Mouse (Mus musculus): Measurements from ENCODE around the gene Dact3.

Dact3 gene

GRCm38 (mm10) chr7:16853302-16853831, 21.8 kb upstream of the Dact3 start:
- no peak for DNase-seq (ENCODE audit: low read depth, low spot score)

DNA sequence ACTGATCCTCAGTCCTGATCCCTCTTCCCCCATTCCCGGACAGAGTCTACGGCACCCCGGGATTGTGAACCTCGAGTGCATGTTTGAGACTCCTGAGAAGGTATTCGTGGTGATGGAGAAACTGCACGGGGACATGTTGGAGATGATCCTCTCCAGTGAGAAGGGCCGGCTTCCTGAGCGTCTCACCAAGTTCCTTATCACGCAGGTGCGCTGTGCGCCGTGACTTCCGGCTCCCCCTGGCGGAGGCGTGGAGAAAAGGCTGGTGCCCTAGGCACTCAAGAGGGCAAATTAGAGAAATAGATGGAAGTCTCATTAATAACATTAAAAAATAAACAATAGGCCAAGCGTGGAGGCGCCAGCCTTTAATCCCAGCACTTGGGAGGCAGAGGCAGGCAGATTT, 16.8 kb upstream of the Dact3 start:
- DNase-seq (ENCODE audit: low read depth, low spot score) = no peak

- no peak for DNase-seq (ENCODE audit: low read depth, low spot score)
These were observed 15.0 kb upstream of the Dact3 start for GRCm38 (mm10) chr7:16859902-16860651.

- DNase-seq (ENCODE audit: low read depth, low spot score) = no peak
These were observed 7.6 kb upstream of the Dact3 start for GRCm38 (mm10) chr7:16867488-16867887.

DNA sequence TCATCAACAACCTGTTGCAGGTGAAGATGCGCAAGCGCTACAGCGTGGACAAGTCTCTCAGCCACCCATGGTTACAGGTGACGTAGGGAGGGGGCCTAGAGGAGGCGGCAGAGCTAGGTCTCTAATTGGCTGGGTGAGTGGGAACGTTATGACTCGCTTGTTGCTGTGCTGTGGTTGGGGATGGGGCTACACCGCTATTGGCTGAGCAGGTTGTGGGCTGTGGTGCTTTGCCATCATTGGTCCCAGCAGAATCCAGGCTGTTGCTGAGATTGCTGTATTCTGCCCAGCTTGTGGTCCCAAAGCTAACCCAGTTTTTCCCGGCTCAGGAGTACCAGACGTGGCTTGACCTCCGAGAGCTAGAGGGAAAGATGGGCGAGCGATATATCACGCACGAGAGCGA, 5.6 kb upstream of the Dact3 start:
- DNase-seq (ENCODE audit: low read depth, low spot score) = peak; percentile 67

- DNase-seq (ENCODE audit: low read depth, low spot score) = no peak
These were observed 3.5 kb upstream of the Dact3 start for GRCm38 (mm10) chr7:16871600-16871999.

DNA sequence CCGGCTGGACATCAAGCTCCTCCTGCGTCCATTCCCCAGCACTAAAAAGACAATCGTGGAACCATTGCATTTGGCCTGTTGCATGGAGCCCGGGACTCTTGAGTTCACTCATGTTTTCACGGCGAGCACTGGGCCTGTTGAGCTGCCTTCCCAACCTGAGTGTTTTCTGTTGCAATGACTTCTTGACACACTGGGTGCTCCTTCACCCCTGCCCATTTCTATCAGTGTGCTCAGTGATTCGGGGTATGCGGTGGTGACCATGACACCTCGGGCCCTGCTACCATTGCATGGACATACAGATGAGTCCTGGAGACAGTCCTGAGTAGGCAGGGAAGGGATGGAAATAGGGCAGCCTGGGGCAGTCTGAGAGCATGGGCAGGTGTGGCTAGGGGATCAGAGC, 2.6 kb upstream of the Dact3 start:
- DNase-seq (ENCODE audit: low read depth, low spot score) = no peak

DNA sequence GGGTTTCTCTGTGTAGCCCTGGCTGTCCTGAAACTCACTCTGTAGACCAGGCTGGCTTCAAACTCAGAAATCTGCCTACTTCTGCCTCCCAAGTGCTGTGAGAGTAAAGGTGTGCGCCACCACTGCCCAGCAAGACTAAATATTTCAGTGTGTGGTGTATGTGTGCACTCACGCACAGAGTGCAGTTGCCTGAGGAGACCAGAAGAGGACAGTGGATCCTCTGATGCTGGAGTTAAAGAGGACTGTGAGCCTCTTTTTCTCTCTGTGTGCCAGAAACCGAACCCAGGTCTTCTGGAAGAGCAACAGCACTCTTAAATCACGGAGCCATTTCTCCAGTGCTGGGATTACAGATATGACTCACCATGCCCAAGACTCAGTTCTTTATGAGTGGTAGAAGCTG, 1.7 kb upstream of the Dact3 start:
- DNase-seq (ENCODE audit: low read depth, low spot score) = no peak

DNA sequence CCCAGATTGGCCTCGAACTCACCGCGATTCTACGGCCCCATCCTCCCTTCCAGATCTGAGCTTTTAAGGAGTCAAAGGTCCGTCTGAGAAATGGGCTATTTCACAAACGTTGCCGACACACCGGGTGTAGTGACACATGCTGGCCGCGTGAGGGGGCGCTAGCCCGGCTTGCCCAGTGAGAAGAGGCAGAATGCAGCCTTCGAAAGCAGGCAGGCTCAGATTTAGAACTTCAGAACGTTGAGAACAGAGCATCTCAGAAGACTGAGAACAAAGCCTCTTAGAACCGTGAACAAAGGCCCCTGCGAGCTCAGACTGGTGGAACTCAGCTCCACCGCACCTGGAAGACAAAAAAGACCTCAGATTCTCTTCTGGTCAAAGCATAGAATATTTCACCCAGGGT, 927 bp upstream of the Dact3 start:
- no peak for DNase-seq (ENCODE audit: low read depth, low spot score)

GRCm38 (mm10) chr7:16874756-16875309, 284 bp upstream of the Dact3 start:
- DNase-seq (ENCODE audit: low read depth, low spot score) = peak; percentile 100

DNA sequence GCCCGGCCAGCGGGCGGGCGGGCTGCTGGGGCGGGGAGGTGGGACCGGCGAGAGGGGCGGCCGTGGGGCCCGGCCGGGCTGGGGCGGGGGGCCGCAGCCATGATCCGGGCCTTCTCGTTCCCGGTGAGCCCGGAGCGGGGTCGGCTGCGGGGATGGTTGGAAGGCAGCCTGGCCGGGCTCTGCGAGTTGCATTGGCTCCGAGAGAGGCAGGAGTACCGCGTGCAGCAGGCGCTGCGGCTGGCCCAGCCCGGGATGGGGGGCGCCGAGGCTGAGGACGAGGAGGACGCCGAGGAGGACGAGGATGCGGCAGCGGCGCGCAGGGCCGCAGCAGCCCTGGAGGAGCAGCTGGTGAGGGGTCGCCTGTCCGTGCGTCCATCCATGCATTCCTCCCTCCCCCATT, 209 bp downstream of the Dact3 start:
- no peak for DNase-seq (ENCODE audit: low read depth, low spot score)

GRCm38 (mm10) chr7:16876006-16876405, 889 bp downstream of the Dact3 start:
- DNase-seq (ENCODE audit: low read depth, low spot score) = no peak

DNA sequence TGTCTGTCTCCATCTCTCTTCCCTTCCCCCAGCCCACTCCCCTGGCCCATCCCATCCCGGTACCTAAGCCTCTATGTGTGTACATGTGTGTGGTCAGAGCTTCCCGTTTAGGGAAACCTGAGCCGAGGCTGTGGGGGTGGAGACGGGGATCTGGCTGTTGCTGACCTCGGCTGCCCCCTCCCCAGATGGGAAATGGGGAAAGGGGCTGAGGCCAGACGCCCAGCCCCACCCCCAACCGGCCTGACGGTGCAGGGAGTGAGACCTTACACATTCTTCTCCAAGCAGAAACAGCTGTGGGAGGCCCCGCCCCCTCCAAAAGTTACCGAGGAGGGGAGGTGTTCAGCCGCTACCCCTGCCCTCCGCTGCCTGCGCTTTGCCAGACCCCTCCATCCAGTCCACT, 1.5 kb downstream of the Dact3 start:
- no peak for DNase-seq (ENCODE audit: low read depth, low spot score)

- no peak for DNase-seq (ENCODE audit: low read depth, low spot score)
These were observed 2.6 kb downstream of the Dact3 start for GRCm38 (mm10) chr7:16877717-16878116.

- DNase-seq (ENCODE audit: low read depth, low spot score) = no peak
These were observed 4.9 kb downstream of the Dact3 start for GRCm38 (mm10) chr7:16879796-16880547.

DNA sequence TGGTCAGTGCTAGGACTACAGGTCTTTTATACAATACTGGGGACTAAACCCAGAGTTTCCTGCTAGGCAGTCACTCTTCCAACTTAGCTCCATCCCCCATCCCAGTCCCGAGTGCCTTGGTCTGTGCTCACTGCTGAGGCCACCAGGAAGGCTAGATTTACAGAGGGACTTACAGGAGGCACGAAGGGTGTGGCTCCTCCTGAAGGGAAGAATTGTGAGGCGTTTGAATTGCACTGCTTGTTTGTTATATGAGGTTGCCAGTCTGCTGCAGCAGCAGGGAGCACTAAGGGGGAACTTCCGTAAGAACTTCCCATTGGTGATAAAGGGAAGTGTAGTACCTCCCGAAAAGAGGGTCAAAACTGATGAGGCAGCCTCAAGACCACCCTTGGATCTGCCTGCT, 5.5 kb downstream of the Dact3 start:
- DNase-seq (ENCODE audit: low read depth, low spot score) = no peak

GRCm38 (mm10) chr7:16883162-16883561, 8.0 kb downstream of the Dact3 start:
- no peak for DNase-seq (ENCODE audit: low read depth, low spot score)

DNA sequence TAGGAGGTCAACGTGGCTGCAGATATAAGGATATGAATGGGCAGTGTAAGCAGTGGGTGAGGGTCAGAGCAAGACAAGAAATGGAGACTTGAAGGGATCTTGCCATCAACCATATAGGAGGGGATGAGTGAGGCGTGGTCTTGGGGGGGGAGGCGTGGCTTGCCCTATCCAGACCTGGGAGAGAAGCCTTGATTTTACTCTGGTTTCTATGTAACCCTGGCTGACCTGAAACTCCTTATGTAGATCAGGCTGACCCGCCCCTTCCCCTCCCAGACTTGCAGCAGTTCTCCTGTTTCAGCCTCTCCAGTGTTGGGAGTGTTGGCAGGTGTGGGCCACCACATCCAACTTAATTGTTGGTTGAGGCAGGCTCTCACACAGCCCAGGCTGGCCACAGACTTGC, 9.2 kb downstream of the Dact3 start:
- no peak for DNase-seq (ENCODE audit: low read depth, low spot score)

- DNase-seq (ENCODE audit: low read depth, low spot score) = no peak
These were observed 10.2 kb downstream of the Dact3 start for GRCm38 (mm10) chr7:16885271-16885776.

DNA sequence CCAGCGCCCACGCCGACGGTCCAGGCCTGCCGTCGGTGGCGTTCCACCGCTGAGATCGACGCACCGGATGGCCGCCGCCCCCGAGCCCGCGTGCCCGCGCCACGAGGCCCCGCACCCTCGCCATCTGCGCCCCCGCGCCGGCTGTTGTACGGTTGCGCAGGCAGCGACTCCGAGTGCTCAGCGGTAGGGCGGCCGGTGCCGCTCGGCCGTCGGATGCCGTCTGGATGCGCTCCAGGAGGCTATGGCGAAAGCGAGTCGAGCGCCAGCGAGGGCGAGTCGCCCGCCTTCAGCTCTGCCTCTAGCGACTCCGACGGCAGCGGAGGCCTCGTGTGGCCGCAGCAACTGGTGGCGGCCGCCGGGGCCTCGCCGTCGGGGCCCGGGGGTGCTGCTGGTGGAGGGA, 10.8 kb downstream of the Dact3 start:
- DNase-seq (ENCODE audit: low read depth, low spot score) = no peak

DNA sequence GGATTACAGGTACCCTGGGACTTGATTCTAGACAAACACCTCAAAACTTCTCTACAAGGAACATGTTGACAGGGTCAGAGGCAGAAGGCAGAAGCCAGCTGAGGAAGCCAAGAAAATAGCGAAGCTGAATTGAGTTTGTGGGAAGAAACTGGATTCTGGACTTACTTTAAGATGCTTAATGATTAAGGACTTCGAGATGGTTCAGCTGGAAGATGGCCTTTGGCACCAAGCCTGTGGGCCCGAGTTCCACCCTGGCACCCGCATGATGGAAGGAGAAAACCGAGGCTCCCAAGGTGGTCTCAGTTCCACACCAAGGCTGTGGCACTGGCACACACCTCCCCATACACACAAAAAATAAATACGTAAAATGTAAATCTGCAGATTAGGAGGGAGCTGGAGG, 15.4 kb downstream of the Dact3 start:
- DNase-seq (ENCODE audit: low read depth, low spot score) = no peak

- no peak for DNase-seq (ENCODE audit: low read depth, low spot score)
These were observed 15.8 kb downstream of the Dact3 start for GRCm38 (mm10) chr7:16890944-16891343.
